Mouse (Mus musculus): ENCODE measurements at regions not wholly inside any gene's neighbourhood (a gene's known extent, or its start where the extent isn't known, plus 50 kb on each side); places are given as distances from the start of the nearest gene placed in this dataset.

- ATAC-seq (ENCODE audit: low FRiP score, low read depth) = no peak
- WGBS = 88% methylated on average over 7 of the region's 7 CpGs
- Histone ChIP-seq H3K9ac (replicated peaks) (no peak overlapping the region), H3K4me3 (no peak overlapping the region), H3K4me1 (no peaks in the 10 kb centered on the region), H3K9me3 (no peaks in the 10 kb centered on the region), H3K27ac (replicated peaks) (no peak overlapping the region), H3K36me3 (no peaks in the 10 kb centered on the region), H3K27me3 (no peaks in the 10 kb centered on the region), H3K4me2 (replicated peaks) (no peak overlapping the region)
Measured at GRCm38 (mm10) chr9:83700916-83701315, 105.2 kb downstream of the Elovl4 start.

DNA sequence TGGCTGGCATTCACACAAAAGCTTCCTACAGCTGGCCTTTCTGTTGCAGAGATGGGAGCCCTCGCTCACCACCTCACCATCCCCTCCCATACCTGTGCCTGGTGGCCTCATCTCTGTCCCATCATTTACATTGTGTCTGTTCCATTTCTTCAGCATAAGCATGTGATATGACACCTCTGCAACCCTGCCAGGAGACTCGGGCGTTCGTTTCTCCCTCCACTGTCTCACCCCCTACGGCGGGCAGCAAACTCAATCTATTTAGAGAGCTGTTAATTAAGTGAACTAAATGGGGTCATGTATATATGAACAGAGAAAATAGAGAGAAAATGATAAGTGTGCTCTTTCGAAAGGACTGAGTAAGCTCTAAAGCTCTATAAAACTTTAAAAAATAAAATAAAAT is 106.0 kb downstream of the Elovl4 start:
- H3K36me3 ChIP-seq = no peaks in the 10 kb centered on the region
- no peak for ATAC-seq (ENCODE audit: low FRiP score, low read depth)
- no peaks in the 10 kb centered on the region for H3K9me3 ChIP-seq
- H3K4me1 ChIP-seq = no peaks in the 10 kb centered on the region
- no peak overlapping the region for H3K27ac ChIP-seq (replicated peaks)
- no peaks in the 10 kb centered on the region for H3K27me3 ChIP-seq
- WGBS = 83% methylated on average over 7 of the region's 7 CpGs
- no peak overlapping the region for H3K9ac ChIP-seq (replicated peaks)
- no peak overlapping the region for H3K4me3 ChIP-seq
- H3K4me2 ChIP-seq (replicated peaks) = no peak overlapping the region

GRCm38 (mm10) chr9:83691332-83692198 is 114.5 kb downstream of the Elovl4 start:
- Histone ChIP-seq H3K4me2 (replicated peaks) (peak overlapping the region; percentile 46), H3K9me3 (no peaks in the 10 kb centered on the region), H3K27me3 (no peaks in the 10 kb centered on the region), H3K36me3 (no peaks in the 10 kb centered on the region), H3K4me3 (peak overlapping the region; percentile 30), H3K4me1 (peaks cover 14% of the 10 kb centered on the region), H3K9ac (replicated peaks) (no peak overlapping the region), H3K27ac (replicated peaks) (no peak overlapping the region)
- WGBS = 25% methylated on average over 24 of the region's 24 CpGs
- ATAC-seq (ENCODE audit: low FRiP score, low read depth) = peak; percentile 89

All from midbrain, embryonic 12.5 days (tissue).